Mouse (Mus musculus): Measurements from ENCODE around the gene Tmem50b. TPM values are rescaled to one million over a fixed set of nuclear protein-coding genes. Genes with fewer than 3 reads are reported as not detected.

Tmem50b gene
- polyA plus RNA-seq, 1 experiment from 2014 or later: 38.7 TPM

DNA sequence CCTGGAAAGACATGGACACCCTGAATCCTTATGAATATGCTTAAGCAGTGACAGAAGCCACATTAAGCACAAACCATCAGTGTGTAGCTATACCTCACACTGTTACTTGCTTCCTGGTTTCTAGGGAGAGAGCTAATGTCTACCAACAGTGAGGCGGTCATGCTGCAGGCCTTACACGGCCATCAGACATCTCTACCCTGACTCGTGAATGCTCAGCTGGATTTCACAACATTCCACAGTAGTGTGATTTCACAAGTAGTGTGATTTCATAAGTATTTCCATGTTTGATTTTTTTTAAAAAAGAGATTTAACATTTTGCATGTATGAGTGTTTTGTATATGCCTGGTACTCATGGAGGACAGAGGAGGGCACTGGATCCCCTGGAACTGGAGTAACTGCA is 31.1 kb upstream of the Tmem50b start:
- no peaks in the 10 kb centered on the region for H3K4me1 ChIP-seq
- no peak overlapping the region for H3K9ac ChIP-seq
- WGBS: 93% methylated on average over 3 of the region's 3 CpGs
- no peak overlapping the region for H3K4me2 ChIP-seq
- no peaks in the 10 kb centered on the region for H3K27me3 ChIP-seq
- no peak for ATAC-seq (ENCODE audit: low FRiP score)
- peaks cover 91% of the 10 kb centered on the region for H3K36me3 ChIP-seq (replicated peaks)
- H3K9me3 ChIP-seq: no peaks in the 10 kb centered on the region
- H3K4me3 ChIP-seq (replicated peaks): no peak overlapping the region
- no peak overlapping the region for H3K27ac ChIP-seq

GRCm38 (mm10) chr16:91627831-91628230 is 30.2 kb upstream of the Tmem50b start:
- no peaks in the 10 kb centered on the region for H3K9me3 ChIP-seq
- no peak overlapping the region for H3K9ac ChIP-seq
- WGBS: 93% methylated on average over 7 of the region's 7 CpGs
- no peak overlapping the region for H3K27ac ChIP-seq
- no peaks in the 10 kb centered on the region for H3K4me1 ChIP-seq
- no peak for ATAC-seq (ENCODE audit: low FRiP score)
- no peak overlapping the region for H3K4me2 ChIP-seq
- H3K27me3 ChIP-seq: no peaks in the 10 kb centered on the region
- H3K36me3 ChIP-seq (replicated peaks): peaks cover 93% of the 10 kb centered on the region
- no peak overlapping the region for H3K4me3 ChIP-seq (replicated peaks)

- Histone ChIP-seq H3K9ac (no peak overlapping the region), H3K9me3 (no peaks in the 10 kb centered on the region), H3K27me3 (no peaks in the 10 kb centered on the region; the same call in 1 of the 2 replicates), H3K4me1 (peaks cover 4% of the 10 kb centered on the region), H3K27ac (no peak overlapping the region), H3K4me2 (no peak overlapping the region), H3K4me3 (replicated peaks) (no peak overlapping the region), H3K36me3 (replicated peaks) (peaks cover 81% of the 10 kb centered on the region)
- 96% methylated on average over 9 of the region's 9 CpGs for WGBS
- ATAC-seq (ENCODE audit: low FRiP score): no peak
Observed at GRCm38 (mm10) chr16:91623074-91623473, 25.5 kb upstream of the Tmem50b start.

DNA sequence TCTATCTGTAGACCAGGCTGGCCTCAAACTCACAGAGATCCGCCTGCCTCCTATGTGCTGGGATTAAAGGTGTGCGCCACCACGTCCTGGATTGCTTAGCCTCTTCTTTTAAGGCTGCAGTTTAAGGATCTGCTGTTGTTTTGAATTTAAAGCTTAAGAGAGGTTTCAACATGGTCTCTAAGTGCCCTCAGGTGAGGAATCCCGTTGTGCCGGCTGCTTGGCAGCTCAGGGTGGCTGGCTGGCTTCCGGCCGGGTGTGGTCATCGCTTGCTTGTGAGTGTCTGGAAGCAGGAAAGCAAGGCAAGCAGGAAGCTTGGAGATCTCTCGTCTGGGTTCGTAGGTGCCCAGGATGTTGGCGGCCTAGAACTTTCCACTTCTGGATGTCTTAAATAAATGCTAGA is 23.4 kb upstream of the Tmem50b start:
- Histone ChIP-seq H3K4me2 (no peak overlapping the region), H3K36me3 (replicated peaks) (peaks cover 61% of the 10 kb centered on the region), H3K4me3 (replicated peaks) (no peak overlapping the region), H3K9me3 (no peaks in the 10 kb centered on the region), H3K27me3 (no peaks in the 10 kb centered on the region; the same call in 1 of the 2 replicates), H3K4me1 (peaks cover 5% of the 10 kb centered on the region), H3K27ac (no peak overlapping the region), H3K9ac (no peak overlapping the region)
- WGBS: 91% methylated on average over 11 of the region's 11 CpGs
- ATAC-seq (ENCODE audit: low FRiP score): no peak

DNA sequence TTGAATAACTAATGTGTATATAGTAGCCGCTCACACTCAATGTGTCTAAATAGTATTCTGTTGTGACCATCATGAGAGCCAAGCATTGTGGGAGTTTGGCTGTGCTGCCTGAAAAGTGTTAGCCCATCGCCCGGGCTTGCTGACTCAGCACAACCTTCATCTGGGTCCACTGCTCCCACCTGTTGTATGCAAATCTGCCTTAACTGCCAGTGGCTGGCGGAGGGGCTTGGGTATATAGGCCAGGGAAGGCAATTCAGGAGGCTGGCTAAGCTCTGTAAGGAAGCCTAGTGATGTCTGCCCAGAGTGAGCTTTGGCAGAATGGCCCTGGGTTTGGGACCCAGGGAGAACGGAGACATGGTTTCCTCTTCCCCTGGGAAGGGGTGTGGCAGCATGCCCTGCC is 22.6 kb upstream of the Tmem50b start:
- peaks cover 5% of the 10 kb centered on the region for H3K4me1 ChIP-seq
- no peak overlapping the region for H3K9ac ChIP-seq
- no peak for ATAC-seq (ENCODE audit: low FRiP score)
- WGBS: 94% methylated on average over 5 of the region's 5 CpGs
- H3K27me3 ChIP-seq: no peaks in the 10 kb centered on the region; the same call in 1 of the 2 replicates
- no peak overlapping the region for H3K4me3 ChIP-seq (replicated peaks)
- H3K36me3 ChIP-seq (replicated peaks): peaks cover 53% of the 10 kb centered on the region
- H3K27ac ChIP-seq: no peak overlapping the region
- H3K9me3 ChIP-seq: no peaks in the 10 kb centered on the region
- H3K4me2 ChIP-seq: no peak overlapping the region

DNA sequence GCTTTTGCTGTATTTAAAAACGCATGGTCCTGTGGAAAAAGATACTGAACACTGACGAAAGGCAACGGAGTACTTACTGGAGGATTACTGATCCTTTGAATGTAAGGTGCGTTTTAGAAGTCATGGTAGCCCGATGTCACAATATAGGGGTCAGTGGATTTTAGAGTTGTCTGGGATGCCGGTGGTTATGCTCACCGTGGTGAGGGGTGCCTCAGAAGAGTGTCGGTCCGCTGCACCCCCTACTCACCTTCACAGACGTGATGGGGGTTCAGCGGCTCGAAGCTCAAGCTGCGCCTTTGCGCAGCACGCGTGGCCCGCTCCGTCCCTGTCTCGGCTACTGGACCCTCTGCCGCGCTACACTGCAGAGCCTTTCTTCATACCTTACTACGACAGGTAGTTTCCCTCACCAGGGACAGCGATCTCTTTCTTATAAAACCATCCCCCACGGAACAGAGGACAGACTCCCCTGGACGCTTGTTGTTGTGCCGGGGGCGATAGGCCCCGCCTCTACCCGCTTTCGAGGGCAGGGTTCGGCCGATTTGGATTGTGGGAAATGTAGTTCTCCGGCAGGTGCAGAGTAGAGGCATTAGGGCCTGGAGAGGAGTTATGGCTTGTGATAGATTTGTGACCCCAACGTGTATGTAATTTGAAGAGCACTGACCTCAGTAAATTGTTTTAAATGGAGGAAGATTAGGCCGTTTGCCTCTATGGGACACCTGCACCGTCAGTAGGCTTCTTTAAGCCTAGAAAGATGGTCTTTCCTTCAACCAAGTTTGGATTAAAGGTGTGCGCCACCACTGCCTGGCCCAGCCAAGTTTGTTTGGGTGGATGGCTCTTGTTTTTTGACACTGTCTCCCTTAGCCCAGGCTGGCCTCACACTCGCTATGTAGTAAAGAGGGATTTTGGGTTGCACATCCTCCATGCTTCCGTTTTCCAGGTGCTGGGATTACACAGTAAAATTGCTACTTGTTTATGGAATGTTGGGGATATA is 21.2 kb upstream of the Tmem50b start, which contains the start of gene Dnajc28:
Gene Dnajc28, minus strand, starts transcription at position 516 of the 991 bp plus-strand sequence.
- Histone ChIP-seq H3K36me3 (replicated peaks) (peaks cover 41% of the 10 kb centered on the region), H3K27ac (no peak within 1 kb of the TSS), H3K4me1 (peaks cover 5% of the 10 kb centered on the region), H3K27me3 (no peaks in the 10 kb centered on the region; the same call in 1 of the 2 replicates), H3K4me2 (peak within 1 kb of the TSS; percentile 81), H3K4me3 (replicated peaks) (peak within 1 kb of the TSS; percentile 66), H3K9me3 (no peaks in the 10 kb centered on the region), H3K9ac (peak within 1 kb of the TSS; percentile 63)
- 9% methylated on average over 39 of the region's 39 CpGs for WGBS
- ATAC-seq (ENCODE audit: low FRiP score): peak; percentile 94

- no peak for ATAC-seq (ENCODE audit: low FRiP score)
- Histone ChIP-seq H3K9me3 (no peaks in the 10 kb centered on the region), H3K4me3 (replicated peaks) (no peak overlapping the region), H3K36me3 (replicated peaks) (no peaks in the 10 kb centered on the region), H3K4me1 (peaks cover 5% of the 10 kb centered on the region), H3K9ac (no peak overlapping the region), H3K27me3 (no peaks in the 10 kb centered on the region; the same call in 1 of the 2 replicates), H3K4me2 (no peak overlapping the region), H3K27ac (no peak overlapping the region)
- 90% methylated on average over 6 of the region's 6 CpGs for WGBS
Observed at GRCm38 (mm10) chr16:91614552-91614951, 17.0 kb upstream of the Tmem50b start.

GRCm38 (mm10) chr16:91612525-91612924 is 14.9 kb upstream of the Tmem50b start:
- Histone ChIP-seq H3K4me1 (no peaks in the 10 kb centered on the region; the same call in 1 of the 2 replicates), H3K9ac (no peak overlapping the region), H3K27me3 (no peaks in the 10 kb centered on the region), H3K9me3 (no peaks in the 10 kb centered on the region), H3K4me3 (replicated peaks) (no peak overlapping the region), H3K36me3 (replicated peaks) (no peaks in the 10 kb centered on the region), H3K4me2 (no peak overlapping the region), H3K27ac (no peak overlapping the region)
- ATAC-seq (ENCODE audit: low FRiP score): no peak
- 78% methylated on average over 5 of the region's 5 CpGs for WGBS

GRCm38 (mm10) chr16:91611248-91611647 is 13.6 kb upstream of the Tmem50b start:
- H3K4me1 ChIP-seq: no peaks in the 10 kb centered on the region; the same call in 1 of the 2 replicates
- no peak overlapping the region for H3K4me3 ChIP-seq (replicated peaks)
- no peak overlapping the region for H3K4me2 ChIP-seq
- H3K9me3 ChIP-seq: no peaks in the 10 kb centered on the region
- H3K27me3 ChIP-seq: no peaks in the 10 kb centered on the region
- no peaks in the 10 kb centered on the region for H3K36me3 ChIP-seq (replicated peaks)
- WGBS: 70% methylated on average over 11 of the region's 11 CpGs
- no peak overlapping the region for H3K9ac ChIP-seq
- no peak overlapping the region for H3K27ac ChIP-seq
- no peak for ATAC-seq (ENCODE audit: low FRiP score)

DNA sequence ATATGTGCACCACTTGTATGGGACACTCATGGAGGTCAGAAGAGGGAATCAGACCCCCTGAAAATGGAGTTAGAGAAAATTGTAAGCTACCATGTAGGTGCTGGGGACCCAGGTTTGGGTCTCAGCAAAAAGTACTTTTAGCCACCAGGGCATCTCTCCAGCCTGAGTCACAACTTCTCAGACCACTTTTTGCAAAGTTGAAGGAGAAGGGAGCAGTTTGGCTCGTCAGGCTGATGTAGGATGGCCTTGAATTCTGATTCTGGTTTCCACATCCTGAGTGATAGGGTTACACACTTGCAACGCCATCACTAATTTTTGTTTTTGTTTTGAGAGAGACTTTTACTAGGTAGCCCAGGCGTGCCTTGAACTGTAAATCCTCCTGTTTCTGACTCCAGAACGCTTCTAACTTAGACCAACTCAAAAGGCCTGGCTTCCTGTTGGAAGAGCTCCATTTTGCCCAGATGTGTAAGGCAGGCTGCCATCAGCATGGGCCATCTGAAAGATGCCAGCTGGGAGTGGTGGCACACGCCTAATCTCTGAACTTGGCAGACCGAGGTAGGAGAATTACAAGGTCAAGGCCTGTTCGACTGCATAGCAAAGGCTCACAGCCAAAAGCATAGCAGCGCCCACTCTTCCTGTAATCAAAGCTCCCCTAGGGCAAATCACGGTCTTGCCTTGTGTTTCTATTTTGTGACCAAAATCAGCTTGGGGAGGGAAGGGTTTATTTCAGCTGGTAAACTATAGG is 12.1 kb upstream of the Tmem50b start:
- no peak overlapping the region for H3K9ac ChIP-seq
- H3K4me1 ChIP-seq: no peaks in the 10 kb centered on the region; the same call in 1 of the 2 replicates
- no peaks in the 10 kb centered on the region for H3K36me3 ChIP-seq (replicated peaks)
- no peak overlapping the region for H3K4me2 ChIP-seq
- no peaks in the 10 kb centered on the region for H3K27me3 ChIP-seq
- no peak overlapping the region for H3K27ac ChIP-seq
- no peak for ATAC-seq (ENCODE audit: low FRiP score)
- no peak overlapping the region for H3K4me3 ChIP-seq (replicated peaks)
- H3K9me3 ChIP-seq: no peaks in the 10 kb centered on the region
- WGBS: 87% methylated on average over 9 of the region's 9 CpGs

DNA sequence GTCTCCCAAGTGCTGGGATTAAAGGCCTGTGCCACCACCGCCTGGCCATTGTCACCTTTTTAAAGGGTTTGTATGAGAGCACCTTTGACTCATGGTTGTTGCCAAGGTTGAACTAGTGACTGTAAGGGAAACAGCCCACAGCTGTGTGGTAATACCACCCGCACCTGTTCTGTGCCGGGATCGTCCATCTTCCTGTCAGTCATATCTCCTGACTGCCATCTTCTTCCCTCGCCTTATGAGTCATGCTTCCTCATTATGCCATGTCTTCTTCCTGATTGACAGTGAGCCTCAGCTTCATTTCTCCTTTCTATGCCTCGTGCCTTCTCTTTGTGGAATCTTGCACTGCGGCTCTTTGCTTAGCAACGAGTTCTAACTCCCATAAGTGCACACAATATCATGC is 9.4 kb upstream of the Tmem50b start:
- no peaks in the 10 kb centered on the region for H3K36me3 ChIP-seq (replicated peaks)
- H3K9me3 ChIP-seq: no peaks in the 10 kb centered on the region
- no peak for ATAC-seq (ENCODE audit: low FRiP score)
- H3K4me1 ChIP-seq: no peaks in the 10 kb centered on the region
- H3K4me2 ChIP-seq: no peak overlapping the region
- H3K9ac ChIP-seq: no peak overlapping the region
- no peak overlapping the region for H3K4me3 ChIP-seq (replicated peaks)
- 93% methylated on average over 8 of the region's 8 CpGs for WGBS
- no peak overlapping the region for H3K27ac ChIP-seq
- no peaks in the 10 kb centered on the region; the same call in 1 of the 2 replicates for H3K27me3 ChIP-seq

DNA sequence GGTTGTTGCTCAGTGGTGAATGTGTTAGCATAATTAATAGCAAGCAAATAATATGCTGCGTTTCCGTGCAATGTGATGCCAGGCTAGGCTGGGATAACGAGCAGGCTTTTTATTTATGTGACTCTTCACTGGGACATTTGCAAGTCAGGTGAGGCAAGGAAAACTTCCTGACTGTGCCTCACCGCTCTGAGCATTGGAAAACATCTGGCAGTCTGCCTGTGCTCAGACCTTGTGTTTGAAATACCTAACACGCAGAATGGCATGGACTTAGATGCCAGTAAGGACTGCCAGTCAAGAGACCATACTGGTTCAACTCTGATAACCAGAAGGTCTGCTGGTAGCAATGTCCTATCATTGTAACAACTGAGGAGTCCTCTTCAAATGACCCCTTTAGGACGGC is 7.6 kb upstream of the Tmem50b start:
- no peaks in the 10 kb centered on the region for H3K4me1 ChIP-seq
- no peak for ATAC-seq (ENCODE audit: low FRiP score)
- no peak overlapping the region for H3K4me2 ChIP-seq
- H3K36me3 ChIP-seq (replicated peaks): no peaks in the 10 kb centered on the region
- no peak overlapping the region for H3K4me3 ChIP-seq (replicated peaks)
- WGBS: 69% methylated on average over 6 of the region's 6 CpGs
- H3K27ac ChIP-seq: no peak overlapping the region
- H3K9ac ChIP-seq: no peak overlapping the region
- H3K27me3 ChIP-seq: no peaks in the 10 kb centered on the region; the same call in 1 of the 2 replicates
- H3K9me3 ChIP-seq: no peaks in the 10 kb centered on the region

All from forebrain, embryonic 12.5 days (tissue).